Mouse (Mus musculus): ENCODE measurements around the gene Rac2.

Rac2 gene

GRCm38 (mm10) chr15:78515759-78516158, 56.8 kb downstream of the Rac2 start:
- no peak for DNase-seq

GRCm38 (mm10) chr15:78514393-78515146, 58.0 kb downstream of the Rac2 start:
- peak; percentile 83 for DNase-seq

GRCm38 (mm10) chr15:78513019-78513418, 59.6 kb downstream of the Rac2 start:
- no peak for DNase-seq

- DNase-seq = no peak
These were observed 60.6 kb downstream of the Rac2 start for GRCm38 (mm10) chr15:78511951-78512350.

- no peak for DNase-seq
These were observed 61.8 kb downstream of the Rac2 start for GRCm38 (mm10) chr15:78510736-78511135.

GRCm38 (mm10) chr15:78510121-78510576, 62.4 kb downstream of the Rac2 start:
- DNase-seq = no peak

- DNase-seq = no peak
These were observed 63.2 kb downstream of the Rac2 start for GRCm38 (mm10) chr15:78509297-78509899.

Measured in cerebellum, adult 8-10 months (tissue).